Mouse (Mus musculus): ENCODE results near the gene Mrtfb. TPM values are rescaled to one million over a fixed set of nuclear protein-coding genes. Genes with fewer than 3 reads are reported as not detected.
A peak's percentile ranks its signal among the peaks of the same experiment; 100 is the strongest.

The Mrtfb gene
- polyA plus RNA-seq, 1 experiment from 2014 or later, result 22.4 TPM

DNA sequence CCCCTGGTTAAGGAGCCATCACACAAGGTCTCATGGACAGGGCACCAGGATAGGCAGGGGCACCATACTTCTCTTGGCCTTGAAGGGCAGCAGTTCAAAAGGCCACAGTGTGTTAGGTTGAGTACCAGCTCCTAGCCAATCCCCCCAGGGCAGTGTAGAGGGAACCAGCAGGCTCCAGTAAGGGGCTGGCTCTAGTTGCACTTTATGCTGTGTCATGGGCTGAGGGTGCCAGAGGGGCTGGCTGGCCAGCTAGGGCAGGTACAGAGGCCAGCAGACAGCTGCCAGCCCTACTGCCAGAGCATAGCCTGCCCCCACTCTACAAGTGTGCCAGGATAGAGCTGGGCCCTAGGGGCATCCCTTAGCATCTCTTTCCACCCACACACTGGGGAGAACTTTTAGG is 199.3 kb downstream of the Mrtfb start:
- ATAC-seq (replicated peaks; ENCODE audit: low FRiP score), result no peak
- H3K4me2 ChIP-seq (ENCODE audit: low read depth, low read length, severe bottlenecking), result no peak overlapping the region
- H3K27me3 ChIP-seq (ENCODE audit: control insufficient read depth, insufficient read depth, low read length), result peaks cover 15% of the 10 kb centered on the region; the same call in 1 of the 2 replicates
- H3K27ac ChIP-seq (ENCODE audit: low read depth, low read length), result no peak overlapping the region
- no peak overlapping the region for H3K9ac ChIP-seq (ENCODE audit: low read length)
- peaks cover 7% of the 10 kb centered on the region; the same call in 1 of the 2 replicates for H3K4me1 ChIP-seq (replicated peaks; ENCODE audit: control insufficient read depth, insufficient read depth, low read length)
- DNase-seq (ENCODE audit: low spot score), result no peak
- no peak overlapping the region for H3K4me3 ChIP-seq (ENCODE audit: low read depth, low read length)
- H3K36me3 ChIP-seq (ENCODE audit: control insufficient read depth, insufficient read depth, low read length), result no peaks in the 10 kb centered on the region
- H3K9me3 ChIP-seq (ENCODE audit: control insufficient read depth, low read length), result no peaks in the 10 kb centered on the region

DNA sequence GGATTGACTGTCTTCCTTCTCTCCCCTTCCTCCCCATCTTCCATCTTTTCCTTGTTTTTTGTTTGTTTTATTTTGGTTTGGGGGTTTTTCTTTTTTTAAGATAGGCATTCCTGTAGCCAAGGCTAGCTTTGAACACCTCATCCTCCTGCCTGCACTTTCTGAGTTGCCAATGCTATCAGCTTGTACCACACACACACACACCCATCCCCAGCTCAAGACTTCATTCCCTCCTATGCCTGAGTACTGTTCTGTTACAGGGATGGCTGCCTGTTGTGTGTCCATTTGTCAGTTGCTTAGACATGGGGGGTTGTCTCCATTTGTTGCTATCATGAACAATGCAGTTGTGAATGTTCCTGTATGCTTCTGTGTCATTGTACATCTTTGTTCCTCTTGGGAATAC is 202.3 kb downstream of the Mrtfb start:
- H3K9me3 ChIP-seq (ENCODE audit: control insufficient read depth, low read length), result no peaks in the 10 kb centered on the region
- H3K27ac ChIP-seq (ENCODE audit: low read depth, low read length), result no peak overlapping the region
- no peak overlapping the region for H3K4me2 ChIP-seq (ENCODE audit: low read depth, low read length, severe bottlenecking)
- ATAC-seq (replicated peaks; ENCODE audit: low FRiP score) (no peak), DNase-seq (ENCODE audit: low spot score) (no peak)
- peaks cover 2% of the 10 kb centered on the region; the same call in 1 of the 2 replicates for H3K27me3 ChIP-seq (ENCODE audit: control insufficient read depth, insufficient read depth, low read length)
- no peaks in the 10 kb centered on the region for H3K36me3 ChIP-seq (ENCODE audit: control insufficient read depth, insufficient read depth, low read length)
- H3K4me3 ChIP-seq (ENCODE audit: low read depth, low read length), result no peak overlapping the region
- no peak overlapping the region for H3K9ac ChIP-seq (ENCODE audit: low read length)
- H3K4me1 ChIP-seq (replicated peaks; ENCODE audit: control insufficient read depth, insufficient read depth, low read length), result no peaks in the 10 kb centered on the region

DNA sequence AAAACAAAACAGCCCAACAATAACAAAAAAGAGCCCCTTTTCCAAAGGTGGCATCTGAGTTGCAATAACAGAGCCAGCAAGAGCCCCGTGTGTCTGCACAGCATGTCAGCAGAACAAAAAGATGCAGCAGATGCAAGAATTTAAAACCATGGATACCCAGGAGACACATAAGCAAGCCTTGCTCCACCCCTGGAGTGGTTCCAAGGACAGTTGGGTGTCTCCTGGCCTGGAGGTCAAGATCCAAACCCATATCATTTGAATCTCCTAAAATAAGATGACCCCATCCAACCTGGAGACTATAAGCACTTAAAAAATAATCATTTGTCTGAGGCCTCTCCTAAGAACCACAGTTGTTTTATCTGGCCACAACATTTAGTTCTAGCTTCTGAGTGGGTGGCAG is 203.8 kb downstream of the Mrtfb start:
- H3K9ac ChIP-seq (ENCODE audit: low read length), result no peak overlapping the region
- no peak overlapping the region for H3K4me3 ChIP-seq (ENCODE audit: low read depth, low read length)
- H3K27ac ChIP-seq (ENCODE audit: low read depth, low read length), result no peak overlapping the region
- no peaks in the 10 kb centered on the region for H3K9me3 ChIP-seq (ENCODE audit: control insufficient read depth, low read length)
- DNase-seq (ENCODE audit: low spot score), result no peak
- no peak overlapping the region for H3K4me2 ChIP-seq (ENCODE audit: low read depth, low read length, severe bottlenecking)
- H3K36me3 ChIP-seq (ENCODE audit: control insufficient read depth, insufficient read depth, low read length), result no peaks in the 10 kb centered on the region
- ATAC-seq (replicated peaks; ENCODE audit: low FRiP score), result no peak
- 62% methylated on average over 1 of the region's 1 CpGs for WGBS
- peaks cover 2% of the 10 kb centered on the region; the same call in 1 of the 2 replicates for H3K27me3 ChIP-seq (ENCODE audit: control insufficient read depth, insufficient read depth, low read length)
- no peaks in the 10 kb centered on the region for H3K4me1 ChIP-seq (replicated peaks; ENCODE audit: control insufficient read depth, insufficient read depth, low read length)

DNA sequence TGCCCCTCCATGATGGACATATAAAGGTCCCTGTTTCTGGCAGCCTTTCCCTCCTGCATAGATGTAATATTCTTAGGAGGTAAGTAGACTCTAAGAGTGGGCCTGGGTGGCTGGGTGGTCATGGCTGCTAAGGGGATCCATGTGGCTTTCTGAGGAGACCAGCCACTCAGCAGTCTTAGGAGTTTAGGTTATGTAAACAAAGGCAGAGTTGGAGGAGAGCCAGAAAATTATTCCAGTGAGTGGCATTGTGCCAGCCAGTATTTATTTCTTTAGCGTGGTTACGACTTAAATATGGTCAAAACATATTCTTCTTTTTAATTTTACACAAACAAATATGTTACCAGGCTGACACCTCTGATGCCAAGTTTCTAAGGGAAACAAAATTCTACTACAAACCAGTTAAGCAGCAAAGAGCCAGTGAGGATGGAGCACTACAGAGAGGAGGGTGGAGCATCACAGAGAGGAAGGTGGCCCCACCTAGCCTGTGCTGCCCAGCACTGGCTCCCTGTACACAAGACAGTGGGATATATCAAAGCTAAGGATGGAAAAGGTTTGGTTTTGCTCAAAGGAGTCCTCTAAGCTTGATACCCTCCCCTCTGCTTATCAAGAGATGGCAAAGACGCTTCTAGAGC is 204.6 kb downstream of the Mrtfb start:
- ATAC-seq (replicated peaks; ENCODE audit: low FRiP score), result no peak
- WGBS, result 88% methylated on average over 3 of the region's 3 CpGs
- no peaks in the 10 kb centered on the region for H3K9me3 ChIP-seq (ENCODE audit: control insufficient read depth, low read length)
- H3K4me3 ChIP-seq (ENCODE audit: low read depth, low read length), result no peak overlapping the region
- no peak overlapping the region for H3K4me2 ChIP-seq (ENCODE audit: low read depth, low read length, severe bottlenecking)
- H3K27ac ChIP-seq (ENCODE audit: low read depth, low read length), result no peak overlapping the region
- no peaks in the 10 kb centered on the region for H3K36me3 ChIP-seq (ENCODE audit: control insufficient read depth, insufficient read depth, low read length)
- no peaks in the 10 kb centered on the region; the same call in 1 of the 2 replicates for H3K27me3 ChIP-seq (ENCODE audit: control insufficient read depth, insufficient read depth, low read length)
- no peaks in the 10 kb centered on the region for H3K4me1 ChIP-seq (replicated peaks; ENCODE audit: control insufficient read depth, insufficient read depth, low read length)
- no peak overlapping the region for H3K9ac ChIP-seq (ENCODE audit: low read length)
- no peak for DNase-seq (ENCODE audit: low spot score)

DNA sequence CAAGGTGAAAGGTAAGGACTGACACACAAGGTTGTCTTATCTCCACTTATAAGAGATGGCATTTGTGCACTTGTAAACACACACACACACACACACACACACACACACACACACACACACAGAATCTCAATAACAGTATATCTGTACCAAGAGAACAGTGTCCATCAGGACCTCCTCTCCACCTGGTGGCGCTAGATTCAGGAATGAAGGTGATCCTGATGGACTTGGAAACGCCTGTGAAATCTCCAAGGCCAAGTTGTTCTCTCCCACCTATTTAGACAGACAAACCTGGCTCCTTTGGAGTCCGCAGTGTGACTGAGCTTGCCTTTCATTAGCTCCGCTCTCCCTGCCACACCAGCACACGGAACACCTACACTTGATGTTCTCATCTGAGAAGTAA is 208.4 kb downstream of the Mrtfb start:
- Histone ChIP-seq H3K4me3 (ENCODE audit: low read depth, low read length) (no peak overlapping the region), H3K4me2 (ENCODE audit: low read depth, low read length, severe bottlenecking) (no peak overlapping the region), H3K27ac (ENCODE audit: low read depth, low read length) (no peak overlapping the region), H3K9ac (ENCODE audit: low read length) (no peak overlapping the region), H3K9me3 (ENCODE audit: control insufficient read depth, low read length) (no peaks in the 10 kb centered on the region), H3K36me3 (ENCODE audit: control insufficient read depth, insufficient read depth, low read length) (no peaks in the 10 kb centered on the region), H3K4me1 (replicated peaks; ENCODE audit: control insufficient read depth, insufficient read depth, low read length) (no peaks in the 10 kb centered on the region), H3K27me3 (ENCODE audit: control insufficient read depth, insufficient read depth, low read length) (no peaks in the 10 kb centered on the region)
- ATAC-seq (replicated peaks; ENCODE audit: low FRiP score) (no peak), DNase-seq (ENCODE audit: low spot score) (no peak)
- 83% methylated on average over 5 of the region's 5 CpGs for WGBS

MicroRNA genes within 50 kb of the gene (microRNA counts, 519-probe panel; counts per million panel counts)
- 5,251 counts per million, percentile 62 among the panel's probes with 10 or more counts for microRNA mmu-miR-193b

Small RNAs within 50 kb of the gene (microRNA-seq; reads per million reads assigned to microRNA genes)
- 7.6 reads per million for gene Mir193b (ENCODE audit: insufficient number of aligned reads)
- not detected for gene Mir365-1 (ENCODE audit: insufficient number of aligned reads)

Other genes with a start within 250 kb of the Mrtfb start
- 16.0 and 18.0 TPM in 2 replicates for gene Ercc4, start 146.8 kb upstream of the Mrtfb start, polyA plus RNA-seq (2014; fragmentation: Nextera tagmentation; extraction: Ambion mirVana)